Mouse (Mus musculus) hindbrain, embryonic 11.5 days (tissue): ENCODE results near the gene Hnrnpul1. TPM values are rescaled to one million over a fixed set of nuclear protein-coding genes. Genes with fewer than 3 reads are reported as not detected.

Experiments used
- ATAC-seq: fragments of 200-750 bp; cut with Nextera tagmentation; 2 replicates; pipeline ENCODE4 v1.8.0; 2017; ENCODE audit warnings: mild to moderate bottlenecking, moderate TSS enrichment, moderate library complexity; ENCODE audit not compliant: low FRiP score
- DNase-seq: peaks from one replicate; pipeline ENCODE4 v3.0.0-alpha.2; 2015; ENCODE audit warnings: low spot score
- H3K27ac ChIP-seq: fragments of 300-500 bp; sonication (generic); 2 replicates; pipeline ENCODE4 v1.5.1; 2014; ENCODE audit warnings: mild to moderate bottlenecking, low read depth, low read length
- H3K27me3 ChIP-seq: fragments of 300-500 bp; sonication (generic); 2 replicates; pipeline ENCODE4 v1.6.1; 2014; ENCODE audit warnings: mild to moderate bottlenecking, low read length, moderate library complexity, mixed read lengths; ENCODE audit not compliant: control insufficient read depth, insufficient read depth
- H3K36me3 ChIP-seq: fragments of 300-500 bp; sonication (generic); 2 replicates; pipeline ENCODE4 v1.6.1; 2014; ENCODE audit warnings: mild to moderate bottlenecking, low read length, moderate library complexity, mixed read lengths; ENCODE audit not compliant: control insufficient read depth, insufficient read depth
- H3K4me1 ChIP-seq: fragments of 300-500 bp; sonication (generic); replicated peaks from 2 replicates; pipeline ENCODE4 v1.6.1; 2014; ENCODE audit warnings: low read length, mixed read lengths; ENCODE audit not compliant: control insufficient read depth, insufficient read depth
- H3K4me2 ChIP-seq: fragments of 300-500 bp; sonication (generic); replicated peaks from 2 replicates; pipeline ENCODE4 v1.6.1; 2014; ENCODE audit warnings: mild to moderate bottlenecking, low read depth, low read length
- H3K4me3 ChIP-seq: fragments of 300-500 bp; sonication (generic); 2 replicates; pipeline ENCODE4 v1.5.1; 2014; ENCODE audit warnings: low read depth, low read length
- H3K9ac ChIP-seq: fragments of 300-500 bp; sonication (generic); 2 replicates; pipeline ENCODE4 v1.6.1; 2014; ENCODE audit warnings: low read depth, low read length
- H3K9me3 ChIP-seq: fragments of 300-500 bp; sonication (generic); 2 replicates; pipeline ENCODE4 v1.6.1; 2016; ENCODE audit warnings: low read length; ENCODE audit not compliant: control insufficient read depth
- WGBS: fragments of 180-500 bp; shearing (Covaris S2); extraction: QIAGEN DNeasy Blood & Tissue Kit; methylation state at CpG from one replicate; pipeline ENCODE4 v1.1.7; 2014; 5-methylcytosine and 5-hydroxymethylcytosine counted together
- polyA plus RNA-seq: library from polyadenylated mRNA; unstranded; fragments of >200 nt; fragmentation: Nextera tagmentation; extraction: Ambion mirVana; gene quantifications from 2 replicates; pipeline ENCODE4 v1.2.1, GENCODE M21; 2014

The Hnrnpul1 gene
- polyA plus RNA-seq, 1 experiment from 2014 or later, result 70.1 TPM

DNA sequence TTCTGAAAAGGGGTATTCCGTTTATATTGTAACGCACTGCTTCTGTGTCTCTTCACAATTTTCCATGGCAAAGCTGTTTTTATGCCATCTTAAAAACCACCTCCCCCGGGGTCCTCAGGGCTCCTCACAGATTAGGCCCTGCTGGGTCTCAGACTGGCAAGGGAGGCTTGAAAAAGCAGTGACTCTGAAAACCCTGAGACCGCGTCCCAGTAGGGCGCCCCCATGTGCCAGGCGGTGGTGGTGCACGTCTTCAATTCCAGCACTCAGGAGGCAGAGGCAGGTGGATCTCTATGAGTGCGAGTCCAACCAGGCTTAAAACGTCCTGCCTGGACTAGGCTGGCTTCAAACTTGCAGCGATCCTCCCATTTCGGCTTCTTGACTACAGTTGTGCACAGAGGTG is 53.8 kb downstream of the Hnrnpul1 start:
- WGBS, result 72% methylated on average over 12 of the region's 12 CpGs
- no peaks in the 10 kb centered on the region for H3K27me3 ChIP-seq
- no peak overlapping the region for H3K9ac ChIP-seq
- no peak overlapping the region for H3K27ac ChIP-seq
- H3K4me1 ChIP-seq, result no peaks in the 10 kb centered on the region
- DNase-seq (no peak), ATAC-seq (no peak)
- no peak overlapping the region for H3K4me2 ChIP-seq
- H3K9me3 ChIP-seq, result no peaks in the 10 kb centered on the region
- no peak overlapping the region for H3K4me3 ChIP-seq
- no peaks in the 10 kb centered on the region for H3K36me3 ChIP-seq

DNA sequence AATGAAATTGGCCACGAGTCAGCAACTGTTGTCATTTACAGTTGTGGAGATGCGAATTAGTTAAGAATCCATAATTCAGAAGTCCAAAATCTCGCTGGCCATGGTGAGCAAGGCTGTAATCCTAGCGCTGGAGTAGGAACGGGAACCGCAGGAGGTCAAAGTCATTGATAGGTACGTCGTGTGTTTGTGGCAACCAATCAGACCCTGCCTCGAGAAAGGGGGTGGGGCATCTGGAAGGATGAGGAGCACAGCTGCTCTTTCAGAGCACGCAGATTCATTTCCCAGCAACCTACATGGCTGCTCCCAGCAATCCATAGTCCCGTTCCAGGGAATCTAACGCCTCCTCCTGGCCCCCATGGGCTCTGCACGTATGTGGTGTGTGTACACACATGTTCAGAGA is 54.7 kb downstream of the Hnrnpul1 start:
- Histone ChIP-seq H3K9ac (no peak overlapping the region), H3K4me3 (no peak overlapping the region), H3K36me3 (no peaks in the 10 kb centered on the region), H3K9me3 (no peaks in the 10 kb centered on the region), H3K27ac (no peak overlapping the region), H3K4me2 (no peak overlapping the region), H3K27me3 (no peaks in the 10 kb centered on the region), H3K4me1 (no peaks in the 10 kb centered on the region)
- 49% methylated on average over 13 of the region's 13 CpGs for WGBS
- no peak for ATAC-seq
- no peak for DNase-seq

DNA sequence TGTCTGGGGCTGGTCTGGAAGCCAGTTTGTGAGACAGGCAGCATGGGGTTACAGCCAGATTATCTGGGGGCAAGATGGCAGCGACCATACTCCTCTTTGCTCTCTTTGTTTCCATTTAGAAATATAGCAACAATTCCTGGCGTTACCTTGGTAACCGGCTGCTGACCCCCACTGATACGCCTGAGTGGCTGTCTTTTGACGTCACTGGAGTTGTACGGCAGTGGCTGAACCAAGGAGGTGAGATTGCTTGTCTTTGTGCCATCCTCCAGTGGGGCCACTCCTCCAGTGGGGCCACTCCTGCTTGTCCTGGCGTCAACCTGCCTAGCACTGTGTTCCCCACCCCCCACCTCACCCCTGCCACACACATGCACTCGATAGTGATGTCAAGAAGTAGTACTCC is 60.5 kb downstream of the Hnrnpul1 start:
- no peak overlapping the region for H3K4me2 ChIP-seq
- no peak overlapping the region for H3K9ac ChIP-seq
- 48% methylated on average over 8 of the region's 8 CpGs for WGBS
- DNase-seq (no peak), ATAC-seq (no peak)
- no peaks in the 10 kb centered on the region for H3K9me3 ChIP-seq
- H3K4me3 ChIP-seq, result no peak overlapping the region
- peaks cover 14% of the 10 kb centered on the region for H3K27me3 ChIP-seq
- H3K4me1 ChIP-seq, result peaks cover 2% of the 10 kb centered on the region
- no peaks in the 10 kb centered on the region for H3K36me3 ChIP-seq
- no peak overlapping the region for H3K27ac ChIP-seq

DNA sequence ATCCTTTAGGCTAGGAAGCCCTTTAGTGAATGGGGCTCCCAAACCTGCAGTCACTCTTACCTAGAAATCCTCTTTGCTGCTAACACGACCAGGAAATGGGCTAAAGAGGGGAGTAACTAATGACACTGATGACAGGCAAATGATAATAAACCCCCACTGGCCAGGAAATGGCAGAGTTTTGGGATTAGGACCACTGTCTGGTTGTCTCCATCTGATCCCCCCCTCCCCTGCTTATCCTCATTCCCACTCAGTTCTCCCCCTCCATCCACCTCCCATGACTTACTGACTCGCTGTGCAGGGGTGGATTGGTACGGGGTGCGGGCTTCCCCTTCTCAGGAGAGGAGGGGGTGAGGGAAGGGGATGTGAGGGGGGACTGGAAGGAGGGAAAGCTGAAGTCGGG is 64.5 kb downstream of the Hnrnpul1 start:
- H3K36me3 ChIP-seq, result no peaks in the 10 kb centered on the region
- H3K27me3 ChIP-seq, result peaks cover 47% of the 10 kb centered on the region
- H3K4me2 ChIP-seq, result no peak overlapping the region
- H3K4me3 ChIP-seq, result no peak overlapping the region
- H3K9me3 ChIP-seq, result no peaks in the 10 kb centered on the region
- no peak for DNase-seq
- no peak overlapping the region for H3K27ac ChIP-seq
- WGBS, result 37% methylated on average over 5 of the region's 5 CpGs
- H3K4me1 ChIP-seq, result peaks cover 12% of the 10 kb centered on the region
- ATAC-seq, result no peak
- H3K9ac ChIP-seq, result no peak overlapping the region

DNA sequence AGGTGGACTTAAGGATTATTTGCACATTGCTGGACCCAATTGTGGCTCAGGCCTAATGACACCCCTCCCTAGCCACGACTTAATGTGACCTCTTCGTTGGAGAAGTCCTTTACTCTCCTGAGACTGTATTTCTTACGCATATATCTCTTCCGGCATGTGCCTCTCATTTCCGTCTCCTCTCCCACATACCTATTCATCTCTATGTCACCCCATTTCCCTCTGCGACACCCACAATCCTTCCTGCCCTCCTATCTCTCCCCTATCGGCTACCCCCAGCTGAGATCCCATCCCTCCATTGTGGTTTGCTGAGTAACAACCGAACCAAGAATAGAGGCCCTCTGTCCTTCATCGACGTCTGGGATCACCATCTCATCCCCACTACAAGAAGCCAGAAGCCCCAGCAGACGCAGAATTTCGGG is 64.9 kb downstream of the Hnrnpul1 start:
- H3K9me3 ChIP-seq, result no peaks in the 10 kb centered on the region
- 13% methylated on average over 12 of the region's 12 CpGs for WGBS
- H3K4me3 ChIP-seq, result peak overlapping the region; percentile 43; the same call in 1 of the 2 replicates
- no peak overlapping the region for H3K27ac ChIP-seq
- no peak overlapping the region for H3K9ac ChIP-seq
- peaks cover 47% of the 10 kb centered on the region for H3K27me3 ChIP-seq
- ATAC-seq, result no peak
- peak overlapping the region; percentile 56 for H3K4me2 ChIP-seq
- H3K36me3 ChIP-seq, result no peaks in the 10 kb centered on the region
- DNase-seq, result no peak
- peaks cover 12% of the 10 kb centered on the region for H3K4me1 ChIP-seq

DNA sequence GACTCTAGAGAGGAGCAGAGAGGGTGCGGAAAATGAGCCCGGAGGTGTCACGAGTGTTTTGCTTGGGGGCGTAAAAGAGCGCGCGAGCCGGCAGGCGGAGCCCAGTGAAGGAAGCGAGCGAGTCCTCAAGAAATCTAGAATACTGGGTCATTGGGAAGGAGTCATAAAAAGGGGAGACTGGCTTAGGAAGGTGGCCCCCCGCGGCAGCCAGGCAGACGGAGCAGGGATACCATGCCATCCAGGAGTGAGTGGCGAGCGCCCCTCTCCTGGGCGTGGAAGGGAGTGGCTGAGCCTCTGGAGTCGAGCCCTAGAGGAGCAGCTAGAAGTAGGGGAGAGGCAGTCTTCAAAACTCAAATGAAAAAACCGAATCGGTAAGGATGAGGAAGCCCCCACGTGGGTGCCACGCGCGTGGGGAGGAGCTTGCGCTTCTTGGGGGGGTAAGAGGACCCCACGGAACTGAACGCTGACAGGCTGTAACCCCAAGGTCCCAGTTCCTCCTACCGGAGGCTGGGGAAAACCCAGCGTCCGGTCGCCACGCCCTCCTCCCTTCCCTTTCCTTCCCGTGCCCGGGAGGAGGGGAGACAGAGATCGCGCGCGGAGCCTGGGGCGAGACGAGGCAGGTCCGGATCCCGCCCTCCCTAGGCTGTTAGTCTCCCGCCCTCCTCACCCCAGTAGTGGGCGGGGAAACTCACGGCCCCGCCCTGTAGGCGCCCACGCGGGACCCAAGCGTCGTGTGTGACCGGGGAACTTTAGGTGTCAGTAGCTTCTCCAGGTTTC is 65.6 kb downstream of the Hnrnpul1 start:
- peaks cover 47% of the 10 kb centered on the region for H3K27me3 ChIP-seq
- peak overlapping the region; percentile 29; the same call in 1 of the 2 replicates for H3K9ac ChIP-seq
- DNase-seq (peak; percentile 60), ATAC-seq (peak; percentile 51)
- peak overlapping the region; percentile 56 for H3K4me2 ChIP-seq
- H3K36me3 ChIP-seq, result no peaks in the 10 kb centered on the region
- 3% methylated on average over 49 of the region's 52 CpGs for WGBS
- no peak overlapping the region for H3K27ac ChIP-seq
- no peaks in the 10 kb centered on the region for H3K9me3 ChIP-seq
- peak overlapping the region; percentile 43 for H3K4me3 ChIP-seq
- peaks cover 12% of the 10 kb centered on the region for H3K4me1 ChIP-seq

DNA sequence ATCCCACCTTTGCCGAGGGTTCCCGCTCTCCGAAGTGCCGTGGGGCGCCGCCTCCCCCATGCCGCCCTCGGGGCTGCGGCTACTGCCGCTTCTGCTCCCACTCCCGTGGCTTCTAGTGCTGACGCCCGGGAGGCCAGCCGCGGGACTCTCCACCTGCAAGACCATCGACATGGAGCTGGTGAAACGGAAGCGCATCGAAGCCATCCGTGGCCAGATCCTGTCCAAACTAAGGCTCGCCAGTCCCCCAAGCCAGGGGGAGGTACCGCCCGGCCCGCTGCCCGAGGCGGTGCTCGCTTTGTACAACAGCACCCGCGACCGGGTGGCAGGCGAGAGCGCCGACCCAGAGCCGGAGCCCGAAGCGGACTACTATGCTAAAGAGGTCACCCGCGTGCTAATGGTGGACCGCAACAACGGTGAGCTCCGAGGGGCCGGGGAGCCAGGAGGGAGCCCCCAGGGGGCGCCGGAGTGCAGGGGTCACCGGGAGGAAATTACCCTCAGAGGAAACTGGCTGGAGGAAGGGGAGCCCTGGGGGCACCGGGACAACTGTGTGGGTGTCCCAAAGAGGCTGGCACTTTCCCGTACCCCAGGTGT is 66.7 kb downstream of the Hnrnpul1 start:
- peaks cover 12% of the 10 kb centered on the region for H3K4me1 ChIP-seq
- DNase-seq (peak; percentile 52), ATAC-seq (no peak; the same call in 1 of the 2 replicates)
- peak overlapping the region; percentile 71 for H3K4me2 ChIP-seq
- peak overlapping the region; percentile 43 for H3K4me3 ChIP-seq
- no peaks in the 10 kb centered on the region for H3K9me3 ChIP-seq
- under 1% methylated on average over 47 of the region's 47 CpGs for WGBS
- peak overlapping the region; percentile 36 for H3K9ac ChIP-seq
- peaks cover 47% of the 10 kb centered on the region for H3K27me3 ChIP-seq
- no peaks in the 10 kb centered on the region for H3K36me3 ChIP-seq
- H3K27ac ChIP-seq, result no peak overlapping the region

DNA sequence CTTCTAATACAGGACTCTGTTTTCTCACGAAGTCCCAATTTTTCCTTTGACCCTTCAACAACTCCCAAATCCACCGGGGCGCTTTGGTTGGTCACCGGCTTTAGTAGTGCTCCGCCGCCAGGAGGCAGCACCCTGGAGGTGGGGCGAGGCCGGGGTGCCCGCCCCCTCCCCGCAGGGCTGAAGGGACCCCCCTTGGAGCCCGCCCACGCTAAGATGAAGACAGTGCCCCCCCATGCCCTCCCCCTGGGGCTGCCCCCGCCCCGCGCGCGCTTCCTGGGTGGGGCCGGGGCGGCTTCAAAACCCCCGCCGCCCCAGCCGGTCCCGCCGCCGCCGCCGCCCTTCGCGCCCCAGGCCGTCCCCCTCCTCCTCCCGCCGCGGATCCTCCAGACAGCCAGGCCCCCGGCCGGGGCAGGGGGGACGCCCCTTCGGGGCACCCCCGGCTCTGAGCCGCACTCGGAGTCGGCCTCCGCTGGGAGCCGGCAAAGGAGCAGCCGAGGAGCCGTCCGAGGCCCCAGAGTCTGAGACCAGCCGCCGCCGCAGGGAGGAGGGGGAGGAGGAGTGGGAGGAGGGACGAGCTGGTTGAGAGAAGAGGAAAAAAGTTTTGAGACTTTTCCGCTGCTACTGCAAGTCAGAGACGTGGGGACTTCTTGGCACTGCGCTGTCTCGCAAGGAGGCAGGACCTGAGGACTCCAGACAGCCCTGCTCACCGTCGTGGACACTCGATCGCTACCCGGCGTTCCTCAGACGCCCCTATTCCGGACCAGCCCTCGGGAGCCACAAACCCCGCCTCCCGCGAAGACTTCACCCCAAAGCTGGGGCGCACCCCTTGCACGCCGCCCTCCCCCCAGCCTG is 67.7 kb downstream of the Hnrnpul1 start, which contains the start of gene Tgfb1:
Tgfb1 (plus strand) TSS at position 323 of the 852 bp plus-strand sequence.
- ATAC-seq, result peak; percentile 50
- Histone ChIP-seq H3K4me3 (peak within 1 kb of the TSS; percentile 43), H3K27ac (no peak within 1 kb of the TSS), H3K9me3 (no peaks in the 10 kb centered on the region), H3K4me1 (peaks cover 12% of the 10 kb centered on the region), H3K4me2 (peak within 1 kb of the TSS; percentile 71), H3K36me3 (no peaks in the 10 kb centered on the region), H3K27me3 (peaks cover 47% of the 10 kb centered on the region), H3K9ac (peak within 1 kb of the TSS; percentile 59)
- DNase-seq, result peak; percentile 79
- WGBS, result under 1% methylated on average over 54 of the region's 69 CpGs
